Mouse (Mus musculus): ENCODE results near the gene Slc7a6os. TPM values are rescaled to one million over a fixed set of nuclear protein-coding genes. Genes with fewer than 3 reads are reported as not detected.
"Not testable (repeated sequence)": the region's sequence is repeated elsewhere in the genome, so short reads cannot be mapped to it uniquely, and the experiment has no call there.

Slc7a6os gene
- polyA plus RNA-seq (2012; rRNA removed): 25.8 and 26.3 TPM in 2 replicates

GRCm38 (mm10) chr8:106210821-106211345, at the start of gene Slc7a6os, which contains the start of gene Prmt7:
Gene Slc7a6os (minus strand): TSS chr8:106210935.
Gene Prmt7 (plus strand): TSS chr8:106210936.
- peak; percentile 91 for DNase-seq (ENCODE audit: low spot score)

GRCm38 (mm10) chr8:106259579-106260255, 49.0 kb upstream of the Slc7a6os start:
- DNase-seq (ENCODE audit: low spot score): no peak

- DNase-seq (ENCODE audit: low spot score): no peak
Measured at GRCm38 (mm10) chr8:106258169-106258568, 47.4 kb upstream of the Slc7a6os start.

- no peak for DNase-seq (ENCODE audit: low spot score)
Measured at GRCm38 (mm10) chr8:106250186-106250585, 39.5 kb upstream of the Slc7a6os start.

GRCm38 (mm10) chr8:106237106-106237505, 26.4 kb upstream of the Slc7a6os start:
- DNase-seq (ENCODE audit: low spot score): no peak

GRCm38 (mm10) chr8:106234567-106235261, 24.0 kb upstream of the Slc7a6os start:
- DNase-seq (ENCODE audit: low spot score): no peak

- no peak for DNase-seq (ENCODE audit: low spot score)
Measured at GRCm38 (mm10) chr8:106232751-106233150, 22.0 kb upstream of the Slc7a6os start.

- DNase-seq (ENCODE audit: low spot score): no peak
Measured at GRCm38 (mm10) chr8:106231536-106231935, 20.8 kb upstream of the Slc7a6os start.

GRCm38 (mm10) chr8:106226589-106226988, 15.9 kb upstream of the Slc7a6os start:
- no peak for DNase-seq (ENCODE audit: low spot score)

- no peak for DNase-seq (ENCODE audit: low spot score)
Measured at GRCm38 (mm10) chr8:106219620-106220019, 8.9 kb upstream of the Slc7a6os start.

- no peak for DNase-seq (ENCODE audit: low spot score)
Measured at GRCm38 (mm10) chr8:106213959-106214358, 3.2 kb upstream of the Slc7a6os start.

GRCm38 (mm10) chr8:106211421-106211820, 686 bp upstream of the Slc7a6os start:
- no peak for DNase-seq (ENCODE audit: low spot score)

- DNase-seq (ENCODE audit: low spot score): no peak
Measured at GRCm38 (mm10) chr8:106210035-106210731, 552 bp downstream of the Slc7a6os start.

GRCm38 (mm10) chr8:106199596-106199995, 11.1 kb downstream of the Slc7a6os start:
- DNase-seq (ENCODE audit: low spot score): not testable (repeated sequence)

- DNase-seq (ENCODE audit: low spot score): no peak
Measured at GRCm38 (mm10) chr8:106198741-106199140, 12.0 kb downstream of the Slc7a6os start.

- DNase-seq (ENCODE audit: low spot score): no peak
Measured at GRCm38 (mm10) chr8:106194062-106194461, 16.7 kb downstream of the Slc7a6os start.

GRCm38 (mm10) chr8:106193162-106193561, 17.6 kb downstream of the Slc7a6os start:
- DNase-seq (ENCODE audit: low spot score): no peak

- no peak for DNase-seq (ENCODE audit: low spot score)
Measured at GRCm38 (mm10) chr8:106191639-106192038, 19.1 kb downstream of the Slc7a6os start.

GRCm38 (mm10) chr8:106189162-106189561, 21.6 kb downstream of the Slc7a6os start:
- DNase-seq (ENCODE audit: low spot score): no peak

GRCm38 (mm10) chr8:106186394-106186793, 24.3 kb downstream of the Slc7a6os start:
- DNase-seq (ENCODE audit: low spot score): no peak

GRCm38 (mm10) chr8:106185628-106186270, 25.0 kb downstream of the Slc7a6os start:
- no peak for DNase-seq (ENCODE audit: low spot score)

- DNase-seq (ENCODE audit: low spot score): no peak
Measured at GRCm38 (mm10) chr8:106178428-106178827, 32.3 kb downstream of the Slc7a6os start.

All from urinary bladder, adult 2 months (tissue).